1 mouse cellular context compared by ENCODE assay signal in genomic region chr17:35638475-35639190, GRCm38 (mm10).
A peak's percentile ranks its signal among the peaks of the same experiment; 100 is the strongest.
TF ChIP-seq lines count a peak whose summit lies in the region.

No protein-coding gene starts in this region.

TF ChIP-seq in CH12.LX, 34 proteins besides CTCF, POLR2A, EP300 and RAD21 (continued from another document):
- TF ChIP-seq PAX5 (IDR thresholded peaks at IDR 0.05; ENCODE audit: low read length) = no peak
- no peak for TF ChIP-seq NRF1 (IDR thresholded peaks at IDR 0.05; ENCODE audit: low read depth, low read length)
- TF ChIP-seq POLR2AphosphoS2 (IDR thresholded peaks at IDR 0.05; ENCODE audit: low read depth, low read length) = no peak
- TF ChIP-seq JUN (IDR thresholded peaks at IDR 0.05; ENCODE audit: insufficient read depth, low read depth, low read length) = no peak
- no peak for TF ChIP-seq ZNF384 (IDR thresholded peaks at IDR 0.05; ENCODE audit: low read depth, low read length)
- no peak for TF ChIP-seq NELFE (IDR thresholded peaks at IDR 0.05; ENCODE audit: low read depth, low read length)
- TF ChIP-seq ETS1 (conservative IDR thresholded peaks at IDR 0.05; ENCODE audit: low read depth, low read length) = no peak
- peak; percentile 73 for TF ChIP-seq ELF1 (IDR thresholded peaks at IDR 0.05; ENCODE audit: low read depth, low read length)
- TF ChIP-seq CHD2 (IDR thresholded peaks at IDR 0.05; ENCODE audit: low read length) = peak; percentile 98
- TF ChIP-seq MYC (IDR thresholded peaks at IDR 0.05; ENCODE audit: low read depth, low read length) = peak; percentile 25; the same call in 1 of the 2 replicates
- no peak for TF ChIP-seq TCF12 (IDR thresholded peaks at IDR 0.05; ENCODE audit: low read depth, low read length)
